Mouse (Mus musculus) T-helper 17 cell (primary cell): ENCODE data around the gene Tex29.
"Not testable (repeated sequence)": the region's sequence is repeated elsewhere in the genome, so short reads cannot be mapped to it uniquely, and the experiment has no call there.

Experiments used
- in situ Hi-C, 2 experiments: fragments of 300-600 bp; cut with MboI, MseI; formaldehyde crosslinking; loops; 1 replicate in 1 of 2; 2 replicates in 1 of 2; pipeline ENCODE4 v1.15.1; 2025; ENCODE audit warnings: high pct_unique_total_duplicates in 2 of 2

Tex29 gene

GRCm38 (mm10) chr8:11830214-11831046 lies 9.8 kb upstream of the Tex29 start:
- in situ Hi-C loops, result loop anchor here in 1 of 2 experiments (10.0 kb wide), 1 partner anchor 906 kb away; no protein-coding TSS in a partner anchor

GRCm38 (mm10) chr8:11831174-11831573 lies 9.1 kb upstream of the Tex29 start:
- in situ Hi-C loops, result loop anchor here in 1 of 2 experiments (10.0 kb wide), 1 partner anchor 906 kb away; no protein-coding TSS in a partner anchor

GRCm38 (mm10) chr8:11831939-11832338 lies 8.3 kb upstream of the Tex29 start:
- in situ Hi-C loops, result loop anchor here in 1 of 2 experiments (10.0 kb wide), 1 partner anchor 907 kb away; no protein-coding TSS in a partner anchor

- in situ Hi-C loops, result loop anchor here in 1 of 2 experiments (10.0 kb wide), 1 partner anchor 908 kb away; no protein-coding TSS in a partner anchor
Observed at GRCm38 (mm10) chr8:11833157-11833556, 7.1 kb upstream of the Tex29 start.

- in situ Hi-C loops, result loop anchor here in 1 of 2 experiments (10.0 kb wide), 1 partner anchor 909 kb away; no protein-coding TSS in a partner anchor
Observed at GRCm38 (mm10) chr8:11834200-11834599, 6.1 kb upstream of the Tex29 start.

GRCm38 (mm10) chr8:11834691-11835090 lies 5.6 kb upstream of the Tex29 start:
- in situ Hi-C loops, result loop anchor here in 1 of 2 experiments (10.0 kb wide), 1 partner anchor 910 kb away; no protein-coding TSS in a partner anchor

- in situ Hi-C loops, result no loop called here
Observed at GRCm38 (mm10) chr8:11841571-11841970, 1.3 kb downstream of the Tex29 start.

GRCm38 (mm10) chr8:11842757-11843156 lies 2.5 kb downstream of the Tex29 start:
- in situ Hi-C loops, result no loop called here

- in situ Hi-C loops, result no loop called here
Observed at GRCm38 (mm10) chr8:11843677-11844315, 3.5 kb downstream of the Tex29 start.

- in situ Hi-C loops, result no loop called here
Observed at GRCm38 (mm10) chr8:11844316-11844685, 4.0 kb downstream of the Tex29 start.

GRCm38 (mm10) chr8:11846807-11847206 lies 6.5 kb downstream of the Tex29 start:
- in situ Hi-C loops, result no loop called here

GRCm38 (mm10) chr8:11867832-11868231 lies 27.6 kb downstream of the Tex29 start:
- in situ Hi-C loops, result loop anchor here in 1 of 2 experiments (10.0 kb wide), 1 partner anchor 1947 kb away; no protein-coding TSS in a partner anchor

- in situ Hi-C loops, result not testable (repeated sequence)
Observed at GRCm38 (mm10) chr8:11874227-11874626, 34.0 kb downstream of the Tex29 start.

- in situ Hi-C loops, result no loop called here
Observed at GRCm38 (mm10) chr8:11884646-11885045, 44.4 kb downstream of the Tex29 start.

- in situ Hi-C loops, result no loop called here
Observed at GRCm38 (mm10) chr8:11885881-11886699, 45.8 kb downstream of the Tex29 start.

- in situ Hi-C loops, result no loop called here
Observed at GRCm38 (mm10) chr8:11886824-11887223, 46.5 kb downstream of the Tex29 start.

GRCm38 (mm10) chr8:11889156-11890018 lies 49.1 kb downstream of the Tex29 start:
- in situ Hi-C loops, result no loop called here

GRCm38 (mm10) chr8:11892756-11893155 lies 52.5 kb downstream of the Tex29 start:
- in situ Hi-C loops, result no loop called here

GRCm38 (mm10) chr8:11896022-11896662 lies 55.9 kb downstream of the Tex29 start:
- in situ Hi-C loops, result no loop called here

GRCm38 (mm10) chr8:11896677-11897076 lies 56.4 kb downstream of the Tex29 start:
- in situ Hi-C loops, result no loop called here
